Mouse (Mus musculus): ENCODE data around the gene Nos1ap.

Gene Nos1ap

DNA sequence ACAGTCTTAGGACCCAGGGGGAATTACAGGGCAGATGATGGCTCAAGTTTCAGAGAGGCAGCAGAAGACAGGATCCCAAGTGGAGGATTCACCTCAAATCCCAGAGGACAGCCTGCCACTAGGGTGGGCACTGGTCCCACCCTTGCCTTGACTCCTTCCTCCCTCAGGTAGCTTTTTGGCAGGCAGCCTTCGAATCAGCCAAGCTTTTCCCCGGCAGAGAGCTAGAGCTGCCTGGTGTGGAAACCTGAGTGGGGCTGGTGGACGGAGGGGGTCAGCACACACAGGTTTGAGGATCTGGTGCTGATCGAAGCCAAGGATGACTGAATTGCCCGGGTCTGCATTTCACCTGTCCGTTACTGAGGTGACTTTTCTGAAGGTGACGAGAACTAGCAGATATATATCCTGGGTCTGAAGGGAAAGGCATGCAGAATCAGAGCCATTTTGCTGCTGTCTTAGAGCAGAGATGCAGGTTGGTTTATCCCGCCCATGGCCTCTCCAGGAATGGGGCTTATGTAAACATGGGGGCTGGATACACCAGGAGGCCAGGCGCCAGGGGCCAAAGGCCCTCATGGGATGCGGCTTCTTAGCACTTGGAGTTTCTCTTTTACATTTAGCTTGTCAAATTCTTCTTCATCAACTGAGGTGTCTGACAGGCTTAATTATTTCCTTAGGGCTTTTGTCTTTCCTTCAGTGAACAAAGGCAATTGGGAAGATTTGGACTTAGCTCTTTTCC lies 229.3 kb downstream of the Nos1ap start:
- DNase-seq (ENCODE audit: low spot score): no peak

DNA sequence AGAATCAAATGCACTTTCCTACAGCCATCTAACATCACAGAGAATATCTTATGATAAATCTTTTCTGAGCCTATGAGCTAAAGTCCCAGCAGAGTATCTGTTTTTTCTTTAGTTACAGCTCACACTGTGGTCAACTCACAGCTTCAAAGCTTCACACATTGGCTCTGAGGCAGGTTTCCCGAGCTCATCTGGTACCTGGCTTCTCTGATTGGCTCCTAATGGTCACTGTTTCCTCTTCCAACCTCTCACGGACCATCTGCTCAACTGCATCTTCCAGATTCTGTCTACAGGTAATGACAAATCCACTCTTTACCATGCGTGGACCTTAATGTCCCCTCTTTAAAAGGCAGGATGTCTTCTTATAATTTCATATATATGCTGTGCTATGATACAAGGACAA lies 236.3 kb downstream of the Nos1ap start:
- DNase-seq (ENCODE audit: low spot score): no peak

DNA sequence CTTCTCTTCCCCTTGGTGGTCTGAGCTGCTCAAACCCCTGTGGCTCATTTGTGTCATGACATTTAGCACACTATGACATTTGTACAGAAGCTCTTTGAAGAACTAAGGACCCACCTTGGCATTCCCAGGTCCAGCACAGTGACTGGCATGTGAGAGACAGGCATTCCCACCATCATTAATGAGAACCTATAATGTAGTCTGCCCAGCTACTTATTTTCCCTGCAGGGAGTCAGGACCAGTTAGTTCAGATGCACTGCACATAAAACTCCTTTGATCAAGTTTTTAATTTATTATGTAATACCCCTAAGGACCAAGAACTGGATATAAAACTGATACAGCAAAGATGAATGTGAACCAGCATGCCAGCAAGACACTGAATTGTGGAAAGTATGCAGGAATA lies 238.6 kb downstream of the Nos1ap start:
- DNase-seq (ENCODE audit: low spot score): no peak

DNA sequence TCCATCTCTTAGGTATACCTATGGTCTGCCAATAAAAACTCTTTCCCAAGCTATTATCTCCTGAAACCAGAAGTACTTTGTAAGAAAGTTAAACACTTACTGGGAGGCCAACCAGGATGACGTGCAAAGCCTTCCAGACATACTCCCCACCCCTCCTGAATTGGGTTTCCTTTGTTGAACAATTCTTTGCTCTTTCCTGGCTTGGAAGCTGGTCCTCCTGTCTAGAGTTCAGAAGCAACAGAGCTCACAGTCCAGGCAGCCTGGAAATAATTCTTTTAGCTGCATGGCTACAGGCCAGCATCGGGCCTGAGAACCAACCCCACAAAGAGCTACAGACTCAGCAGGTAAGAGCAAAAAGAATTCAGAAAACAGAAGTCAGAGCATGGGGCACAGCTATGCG lies 243.4 kb downstream of the Nos1ap start:
- DNase-seq (ENCODE audit: low spot score): no peak

DNA sequence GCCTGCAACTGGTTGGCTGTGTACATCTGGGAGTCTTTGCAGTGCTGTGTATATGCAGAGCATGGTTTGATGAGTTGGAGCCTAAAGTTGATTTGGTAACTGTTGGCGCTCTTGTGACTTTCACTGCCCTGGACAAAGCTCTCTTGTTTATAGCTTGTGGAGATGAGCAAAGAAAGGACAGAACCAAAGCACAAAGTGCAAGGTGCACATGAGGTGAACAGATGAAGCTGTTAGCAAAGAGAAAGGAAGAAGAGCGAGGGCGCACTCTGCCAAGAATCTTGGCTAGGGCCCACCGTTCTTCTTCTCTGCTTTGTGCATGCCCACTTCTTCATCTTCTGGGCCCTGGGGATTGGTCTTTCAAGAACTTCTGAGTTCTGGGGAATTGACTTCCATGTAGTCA lies 245.8 kb downstream of the Nos1ap start:
- DNase-seq (ENCODE audit: low spot score): no peak

DNA sequence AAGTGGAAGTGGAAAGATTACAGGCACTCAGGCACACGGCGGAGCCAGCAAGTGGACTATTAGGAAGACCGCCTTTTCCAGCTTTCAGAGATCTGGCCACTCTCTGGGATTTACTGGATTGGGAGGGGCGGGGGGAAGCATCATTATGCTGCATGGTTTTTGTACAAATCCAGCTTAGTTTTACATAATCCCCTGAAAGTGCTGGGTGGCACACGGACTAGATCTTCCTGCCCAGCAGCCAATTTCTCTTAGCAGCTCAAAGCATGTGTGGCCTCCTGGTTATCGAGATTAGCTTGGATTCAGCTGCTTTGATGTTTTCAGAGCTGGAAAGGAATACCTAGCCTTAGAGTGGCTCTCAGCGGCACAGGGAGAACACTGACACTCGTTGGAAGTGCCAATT lies 246.6 kb downstream of the Nos1ap start:
- no peak for DNase-seq (ENCODE audit: low spot score)

DNA sequence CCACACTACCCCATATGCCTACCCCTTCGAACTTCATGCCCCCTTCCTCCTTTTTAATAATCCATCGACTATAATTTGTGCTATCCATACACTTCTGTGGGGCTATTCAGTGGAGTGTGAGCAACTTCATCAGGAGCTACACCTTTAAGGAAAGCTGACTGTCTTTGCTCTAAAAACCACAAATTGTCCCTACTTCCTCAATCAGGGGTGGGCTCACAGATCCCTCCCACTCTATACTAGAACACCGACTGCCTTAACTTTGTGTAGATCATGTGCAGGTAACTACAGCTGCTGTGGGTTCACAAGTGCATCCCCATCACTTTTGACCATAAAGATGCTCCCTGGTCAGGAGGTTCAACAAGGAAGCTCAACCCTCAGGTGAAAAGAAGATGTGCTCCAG lies 249.7 kb downstream of the Nos1ap start:
- DNase-seq (ENCODE audit: low spot score): no peak

DNA sequence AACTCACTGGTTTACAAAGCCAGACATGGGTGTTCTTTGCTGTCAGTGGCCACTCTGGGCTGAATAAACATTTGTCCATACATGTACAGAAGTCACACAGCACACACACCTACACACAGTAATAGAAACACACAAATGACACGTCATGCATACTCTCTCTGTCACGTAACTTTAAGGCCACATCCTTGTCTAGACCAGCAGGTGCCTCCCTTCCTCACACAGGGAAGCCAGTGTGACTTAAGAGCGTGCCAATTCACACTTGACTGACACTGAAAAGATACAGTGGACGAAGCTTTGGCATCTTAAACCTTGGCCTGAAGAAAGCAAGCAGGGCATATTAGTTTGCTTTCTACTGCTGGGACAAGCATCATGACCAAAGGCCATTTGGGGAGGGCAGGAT lies 256.9 kb downstream of the Nos1ap start:
- no peak for DNase-seq (ENCODE audit: low spot score)

DNA sequence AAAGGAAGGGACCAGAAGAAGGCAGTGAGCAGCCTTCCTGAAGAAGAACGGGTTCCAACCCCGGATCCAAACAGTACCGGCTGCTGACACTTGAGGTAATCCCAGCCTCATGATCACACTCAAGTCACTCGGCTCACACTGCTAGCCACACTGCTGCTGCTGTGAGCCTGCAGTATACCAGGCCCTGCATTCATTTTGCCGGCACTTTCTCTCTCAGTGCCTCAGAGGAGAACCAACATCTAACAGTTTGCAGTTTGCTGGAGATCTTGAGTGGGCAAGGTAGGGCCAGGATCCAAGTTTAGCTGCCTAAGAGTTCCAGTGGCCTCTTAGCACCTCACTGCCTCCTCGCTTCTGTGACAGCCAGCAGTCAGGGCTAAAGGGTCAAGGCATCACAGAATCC lies 257.7 kb downstream of the Nos1ap start:
- no peak for DNase-seq (ENCODE audit: low spot score)

DNA sequence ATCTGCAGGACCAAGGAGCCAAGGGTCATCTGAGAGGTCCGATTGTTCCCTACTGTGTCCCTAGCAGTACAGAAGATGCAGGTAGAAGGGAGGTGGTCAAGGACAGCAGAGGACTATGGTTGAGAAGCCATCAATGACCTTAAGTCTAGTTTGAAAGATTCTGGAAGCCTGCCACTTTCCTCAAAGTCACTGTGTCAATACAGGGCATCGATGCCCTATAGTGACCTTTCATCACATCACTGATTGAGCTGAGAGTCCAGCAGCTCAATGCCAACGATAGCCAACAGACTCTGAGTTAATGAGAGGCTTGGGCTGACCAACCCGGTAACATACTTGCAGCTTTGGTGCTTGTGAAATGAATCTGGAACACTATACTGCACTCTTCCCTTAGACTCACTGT lies 264.4 kb downstream of the Nos1ap start:
- no peak for DNase-seq (ENCODE audit: low spot score)

DNA sequence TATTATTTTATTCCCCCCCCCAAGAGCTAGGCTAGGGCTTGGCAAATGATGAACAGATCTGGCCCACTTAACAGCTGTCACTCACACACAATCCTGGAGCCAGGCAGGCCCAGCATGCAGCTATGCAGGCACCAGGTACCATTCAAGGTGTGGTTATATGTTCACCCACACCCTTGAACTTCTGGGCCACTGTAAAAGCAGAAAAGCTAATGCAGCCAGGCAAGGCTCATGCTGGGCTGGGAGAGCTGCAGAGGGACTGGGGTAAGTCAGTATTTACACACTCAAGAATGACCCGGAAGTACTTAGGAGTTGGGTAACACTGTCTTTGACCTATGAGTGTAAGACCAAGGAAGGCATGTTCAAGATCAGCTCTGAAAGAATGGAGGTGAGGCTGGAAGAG lies 265.3 kb downstream of the Nos1ap start:
- no peak for DNase-seq (ENCODE audit: low spot score)

DNA sequence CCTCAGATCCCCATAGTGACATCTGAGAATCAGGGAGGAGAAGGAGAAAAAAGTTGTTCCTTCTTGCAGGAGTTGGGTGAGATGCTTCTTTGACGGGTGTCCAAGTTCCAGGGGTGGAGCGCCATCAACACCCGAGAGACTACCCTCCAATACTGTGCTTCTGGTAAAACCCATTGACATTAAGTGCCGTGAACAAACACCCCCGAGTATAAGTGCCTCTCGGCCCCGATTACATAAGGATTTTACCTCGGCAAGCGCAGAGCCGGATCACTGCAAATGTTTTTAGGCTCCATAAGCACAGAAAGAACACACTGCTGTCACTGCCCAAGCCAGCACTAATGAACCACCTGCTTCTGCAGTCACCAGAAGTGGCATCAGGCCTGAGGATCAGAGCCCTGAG lies 266.7 kb downstream of the Nos1ap start:
- no peak for DNase-seq (ENCODE audit: low spot score)

DNA sequence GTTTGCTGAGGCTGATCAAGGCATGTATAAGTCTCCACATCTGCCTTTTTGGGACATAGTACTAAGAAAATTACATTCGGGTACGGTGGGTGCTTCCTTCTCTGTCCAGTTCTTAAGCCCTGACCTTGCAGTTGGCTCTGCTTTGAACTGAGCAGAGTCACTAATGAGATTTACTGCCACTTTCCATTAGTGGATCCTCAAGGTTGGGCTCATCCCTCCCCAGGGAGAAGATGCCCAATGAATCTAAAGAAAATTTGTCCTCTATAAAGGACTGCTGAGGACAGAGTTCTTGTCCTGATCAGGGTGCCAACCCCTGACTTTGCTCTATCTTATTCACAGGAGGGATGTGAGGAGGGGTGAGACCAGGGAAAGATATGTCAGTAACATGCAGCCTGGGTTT lies 267.6 kb downstream of the Nos1ap start:
- DNase-seq (ENCODE audit: low spot score): no peak

DNA sequence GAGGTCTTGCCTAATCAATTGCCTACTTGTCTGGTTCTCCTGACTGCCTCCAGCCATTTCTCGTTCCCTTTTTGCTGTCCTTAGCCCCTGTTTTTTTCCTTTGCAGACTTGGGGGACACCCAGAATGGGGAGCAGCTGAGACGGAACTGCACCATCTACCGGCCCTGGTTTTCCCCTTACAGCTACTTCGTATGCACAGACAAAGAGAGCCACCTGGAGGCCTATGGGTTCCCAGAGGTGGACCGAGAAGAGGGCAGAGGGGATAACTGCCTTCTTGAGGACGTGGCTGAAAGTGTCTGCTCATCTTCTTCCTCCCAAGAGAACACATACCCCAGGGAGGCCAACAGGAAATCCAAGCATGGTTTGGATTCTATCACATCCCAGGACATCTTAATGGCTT lies 278.2 kb downstream of the Nos1ap start:
- DNase-seq (ENCODE audit: low spot score): no peak

DNA sequence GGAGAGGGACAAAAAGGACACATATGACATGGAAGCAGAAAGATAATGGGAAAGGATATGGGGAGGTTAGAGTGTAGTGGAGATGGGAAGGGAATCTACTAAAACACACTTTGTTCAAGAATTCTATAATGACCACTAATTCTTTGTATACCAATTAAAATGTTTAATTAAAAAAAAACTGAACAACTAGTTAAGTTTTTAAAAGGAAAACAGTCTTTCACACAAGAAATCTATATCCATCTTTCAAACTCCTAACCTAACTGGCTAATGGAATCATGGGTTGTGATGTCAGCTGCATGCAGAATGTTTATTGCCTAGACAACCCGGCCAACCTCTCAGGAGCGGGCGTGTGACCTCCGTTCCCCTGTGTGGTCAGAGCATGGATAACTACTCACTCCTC lies 281.2 kb downstream of the Nos1ap start, which contains the start of gene Spata46:
Gene Spata46, plus strand, starts transcription at position 301 of the 400 bp plus-strand sequence.
- no peak for DNase-seq (ENCODE audit: low spot score)

DNA sequence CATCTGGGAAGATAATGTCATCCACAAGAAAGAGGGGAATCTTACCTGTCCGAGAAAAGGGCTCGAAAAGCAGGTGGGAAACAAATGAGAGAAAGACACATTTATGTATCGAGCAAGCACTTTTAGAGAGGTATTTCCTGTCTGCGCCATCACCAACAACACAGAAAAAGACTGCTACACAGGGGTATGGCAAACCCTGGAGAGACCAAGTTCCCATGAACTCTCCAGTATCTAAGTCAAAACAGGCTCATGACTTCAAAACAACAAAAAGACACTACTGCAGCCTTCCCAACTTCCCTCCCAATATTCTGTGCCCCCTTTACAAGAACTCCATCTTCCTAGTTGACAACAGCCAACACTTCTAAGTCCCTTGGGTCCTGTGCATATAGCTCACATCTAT lies 283.4 kb downstream of the Nos1ap start, which contains the start of gene Gm7694:
Gene Gm7694, minus strand, starts transcription at position 101 of the 400 bp plus-strand sequence.
- DNase-seq (ENCODE audit: low spot score): no peak

DNA sequence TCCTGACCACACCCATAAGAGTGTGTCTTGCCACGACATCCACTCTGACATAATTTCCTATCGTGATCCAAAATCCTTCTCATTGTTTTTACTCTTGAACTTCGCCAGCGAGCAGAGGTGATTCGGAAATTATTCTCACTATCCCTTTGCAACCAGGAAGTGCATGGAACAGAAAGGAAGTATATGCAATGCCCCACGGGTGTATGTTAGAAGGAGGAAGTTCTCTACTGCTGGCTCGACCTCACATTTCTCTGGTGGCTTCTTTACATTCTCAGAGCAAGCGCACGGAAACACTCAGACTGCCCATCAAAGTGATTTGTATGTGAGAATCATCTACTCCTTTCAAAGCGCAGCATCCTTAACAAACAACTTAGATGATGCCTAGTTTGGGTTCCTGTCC lies 284.7 kb downstream of the Nos1ap start:
- no peak for DNase-seq (ENCODE audit: low spot score)

DNA sequence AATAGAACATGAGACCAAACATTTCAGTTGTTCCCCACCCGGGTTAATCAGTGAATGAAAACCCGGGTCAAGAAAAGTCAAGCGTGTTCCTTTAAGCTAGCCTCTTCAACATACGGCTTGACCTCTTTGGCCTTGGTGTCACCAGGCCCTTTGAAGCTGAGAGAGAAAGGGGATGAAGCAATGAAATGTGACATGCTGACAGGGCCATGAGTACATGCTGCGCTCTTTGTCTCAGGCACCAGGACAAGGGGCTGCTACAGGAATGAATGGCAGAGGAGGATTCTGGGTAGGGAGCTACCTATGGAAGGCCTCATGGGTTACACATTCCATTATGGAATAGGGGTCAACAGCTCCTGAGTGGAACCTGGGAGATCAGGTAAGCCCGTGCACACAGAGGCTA lies 286.6 kb downstream of the Nos1ap start:
- DNase-seq (ENCODE audit: low spot score): no peak

DNA sequence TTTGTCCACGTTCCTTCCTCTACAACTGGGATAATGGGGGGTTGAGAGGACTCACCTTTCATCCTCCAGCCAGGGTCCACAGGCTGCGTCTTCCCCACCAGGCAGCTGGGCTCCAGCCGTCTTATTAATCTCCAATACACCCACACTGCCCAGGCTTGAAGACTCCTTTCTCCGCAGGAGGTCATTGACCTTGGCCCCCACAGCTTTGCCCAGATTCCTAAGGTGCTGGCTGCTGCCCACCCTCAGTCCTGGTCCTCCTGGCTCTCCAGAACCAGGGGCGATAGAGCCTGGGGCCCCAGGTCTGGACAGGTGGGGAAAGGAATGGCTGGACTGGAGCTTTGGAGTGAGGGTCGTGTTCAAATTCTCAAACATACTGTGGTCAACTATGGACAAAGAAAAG lies 287.2 kb downstream of the Nos1ap start:
- no peak for DNase-seq (ENCODE audit: low spot score)

DNA sequence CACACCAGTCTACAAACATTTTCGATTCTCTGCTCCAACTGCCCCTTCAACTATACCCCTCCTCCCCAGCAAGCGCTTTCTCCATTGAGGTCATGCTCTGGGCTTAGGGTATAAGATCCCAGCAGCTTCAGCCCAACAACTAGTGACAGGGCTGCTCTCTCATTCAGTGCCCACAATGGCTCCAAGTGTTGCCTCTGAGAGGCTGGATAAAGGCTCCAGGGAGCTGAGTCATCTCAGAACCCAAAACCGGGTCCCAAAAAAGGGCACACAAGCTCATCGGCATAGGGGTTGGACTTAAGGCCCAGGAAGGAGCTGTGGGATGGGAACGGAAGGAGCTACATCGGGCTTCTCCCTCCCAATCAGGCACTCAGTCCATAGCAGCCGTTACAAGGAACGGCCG lies 288.0 kb downstream of the Nos1ap start:
- no peak for DNase-seq (ENCODE audit: low spot score)

DNA sequence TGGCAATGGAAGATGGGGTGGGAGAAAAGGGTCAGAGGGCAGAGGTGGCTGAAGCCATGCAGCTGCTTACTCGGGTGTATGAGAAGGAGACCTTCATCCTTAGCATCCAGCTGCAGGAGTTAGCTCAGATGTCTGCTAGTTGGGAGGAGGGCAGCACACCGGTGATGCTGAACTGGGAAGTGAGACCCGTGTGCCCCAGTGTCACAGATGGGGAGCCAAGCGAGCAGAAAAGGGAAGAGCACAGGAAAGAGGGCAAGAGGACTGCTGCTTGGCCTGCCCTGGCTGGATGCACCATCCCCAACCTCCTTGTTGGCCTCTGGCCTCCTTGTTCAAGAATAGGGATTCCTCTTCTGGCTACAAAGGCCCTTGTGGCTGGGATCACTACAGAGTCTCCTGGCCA lies 290.2 kb downstream of the Nos1ap start:
- DNase-seq (ENCODE audit: low spot score): no peak

DNA sequence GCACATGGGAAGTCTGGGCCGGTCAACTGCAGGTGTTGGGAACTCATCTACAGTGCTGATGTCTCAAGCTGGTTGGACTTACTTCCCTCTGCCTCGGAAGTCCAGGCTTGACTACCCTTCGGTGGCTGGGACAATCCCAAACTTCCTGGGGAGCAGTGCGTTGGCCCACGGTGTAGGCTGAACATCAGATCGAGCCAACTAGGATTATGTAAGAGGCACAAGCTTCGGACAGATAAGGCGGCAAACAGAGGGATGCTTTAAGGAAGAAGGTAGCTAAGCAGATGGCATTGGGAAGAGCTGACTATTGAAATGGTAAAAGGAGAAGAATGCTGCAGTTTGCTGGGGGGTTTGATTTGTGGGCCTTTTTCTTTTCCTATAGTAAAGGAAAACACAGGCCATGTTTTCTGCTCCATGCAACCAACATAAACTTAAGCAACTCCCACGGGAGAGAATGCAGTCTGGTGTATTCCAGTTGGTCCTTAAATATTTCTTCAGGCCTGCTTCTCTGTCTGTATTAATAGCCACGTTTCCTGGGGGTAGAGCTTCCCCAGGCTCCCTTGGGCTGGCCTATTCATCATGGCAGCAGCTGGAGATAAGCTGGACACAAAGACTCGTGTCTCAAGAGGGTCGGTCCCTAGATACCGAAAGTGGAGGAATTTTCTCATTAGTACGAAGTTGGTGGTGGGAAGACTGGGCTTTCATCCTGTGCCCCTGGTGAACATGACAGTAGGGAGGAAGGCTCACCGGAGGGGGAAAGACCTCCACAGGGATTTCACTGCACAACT lies 294.7 kb downstream of the Nos1ap start:
- DNase-seq (ENCODE audit: low spot score): no peak

DNA sequence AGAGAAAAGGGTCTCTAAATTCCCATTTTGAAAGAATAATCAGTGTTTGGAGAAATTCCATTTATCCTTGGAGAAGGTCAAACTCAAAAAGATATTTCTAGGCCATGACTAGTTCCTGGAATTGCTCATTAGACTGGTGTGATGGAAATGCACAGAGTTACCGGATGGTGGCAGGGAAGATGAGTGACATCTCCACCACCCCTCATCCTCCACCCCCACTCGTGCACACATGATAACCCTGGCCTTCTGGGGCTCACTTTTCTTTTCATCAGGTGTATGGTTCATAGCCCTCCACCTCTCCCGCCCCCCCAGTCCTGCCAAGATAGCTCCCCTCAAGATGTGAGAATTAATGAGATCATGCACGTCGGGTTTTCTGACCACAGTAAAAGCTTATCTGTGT lies 296.4 kb downstream of the Nos1ap start:
- no peak for DNase-seq (ENCODE audit: low spot score)

Measured in ovary, postnatal 36 days (tissue).